14 mouse cellular contexts compared by ENCODE assay signal in the genomic region with DNA sequence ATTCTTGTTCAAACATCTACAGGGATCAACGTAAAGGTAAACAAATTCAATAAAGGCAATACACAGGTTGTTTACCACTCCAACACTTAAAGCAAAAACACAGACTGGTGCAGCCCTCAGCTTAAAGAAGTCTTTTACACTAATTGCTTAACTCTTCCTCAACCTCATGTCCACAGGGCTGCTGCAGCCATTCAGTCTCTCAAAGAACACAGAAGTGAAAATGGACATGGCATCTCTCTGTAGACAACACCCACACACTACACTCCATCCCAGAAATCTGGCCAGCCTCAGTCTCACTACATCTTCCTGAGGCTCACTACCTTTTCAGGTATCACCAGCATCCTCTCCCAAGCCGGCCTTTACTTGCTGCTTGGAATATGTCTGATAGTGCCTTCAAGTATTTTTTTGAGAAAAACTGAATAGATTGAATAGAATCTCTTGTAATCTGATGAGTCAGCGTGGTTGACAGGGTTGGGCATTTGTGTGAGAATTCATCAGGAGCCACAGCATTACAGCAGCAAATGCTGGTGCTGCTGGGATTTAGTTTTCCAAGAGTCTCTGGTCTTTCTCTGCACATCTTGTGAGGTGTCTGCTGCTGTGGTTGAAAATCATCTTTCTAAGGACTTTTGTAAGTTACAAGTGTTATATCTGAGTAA.
"Had no signal": no experiment of that assay in that cellular context is flagged by ENCODE, and none has a peak within 500 bp of the region (broad histone marks: within the 10 kb centered on the region; RNA-seq: fewer than 3 reads in every experiment).

No protein-coding gene starts in this region.

- DNase-seq: kidney, adult 8-10 months; kidney, postnatal 36 days; layer of hippocampus, adult 9-11 months; lung, adult 18-20 months; right cerebral cortex, adult 18-20 months; right cerebral cortex, postnatal 25 days; thymus, adult 2 months; thymus, postnatal 36 days had no signal

- H3K9me3 ChIP-seq: limb, embryonic 13.5 days; midbrain, embryonic 10.5 days had no signal

- H3K9ac ChIP-seq: limb, embryonic 13.5 days; liver, embryonic 14.5 days had no signal

- ATAC-seq: intestine, postnatal 0 days; midbrain, embryonic 16.5 days had no signal

- H3K4me1 ChIP-seq: limb, embryonic 13.5 days; midbrain, embryonic 10.5 days had no signal

- H3K36me3 ChIP-seq: limb, embryonic 13.5 days; midbrain, embryonic 10.5 days had no signal

- H3K27ac ChIP-seq: kidney, postnatal 0 days; limb, embryonic 13.5 days; liver, embryonic 14.5 days; midbrain, embryonic 10.5 days had no signal

- H3K4me3 ChIP-seq: limb, embryonic 13.5 days; midbrain, embryonic 10.5 days had no signal
